Mouse (Mus musculus) thymus, adult 2 months (tissue): ENCODE data around the gene Plcg2.

Experiments used
- CTCF ChIP-seq: fragments of 200-500 bp; IDR thresholded peaks from 2 replicates; pipeline ENCODE4 v1.5.1; 2012; ENCODE audit warnings: mild to moderate bottlenecking, control low read depth, low read length, moderate library complexity, borderline replicate concordance; ENCODE audit not compliant: control insufficient read depth, poor library complexity, insufficient read depth; ENCODE audit errors: extremely low read depth
- POLR2A ChIP-seq: fragments of 200-500 bp; IDR thresholded peaks from 2 replicates; pipeline ENCODE4 v1.6.1; 2012; ENCODE audit warnings: mild to moderate bottlenecking, low read length, control low read depth, moderate library complexity; ENCODE audit not compliant: control insufficient read depth, poor library complexity, insufficient read depth; ENCODE audit errors: extremely low read depth

GRCm38 (mm10) chr8:117561735-117562361 is 63.8 kb downstream of the Plcg2 start:
- TF ChIP-seq CTCF: no peak
- TF ChIP-seq POLR2A: no peak
